Comparison of ENCODE assay signal across 15 mouse cellular contexts in genomic region chr5:36776021-36776575, GRCm38 (mm10). TPM values are rescaled to one million over a fixed set of nuclear protein-coding genes. Genes with fewer than 3 reads are reported as not detected.
DNase-seq lines count a peak whose midpoint lies in the region; ATAC-seq and TF ChIP-seq lines count a peak whose summit lies in the region.
"Had no signal": no experiment of that assay in that cellular context is flagged by ENCODE, and none has a peak within 500 bp of the region (broad histone marks: within the 10 kb centered on the region; RNA-seq: fewer than 3 reads in every experiment).

No protein-coding gene starts in this region.

- TF ChIP-seq CTCF in cerebellum, adult 2 months (IDR thresholded peaks at IDR 0.05; ENCODE audit: borderline replicate concordance, insufficient read depth, low read depth, low read length), result no peak
- TF ChIP-seq CTCF in lung, adult 2 months (IDR thresholded peaks at IDR 0.05; ENCODE audit: insufficient read depth, low read length), result no peak

- H3K36me3 ChIP-seq in heart, embryonic 14.5 days (ENCODE audit: control insufficient read depth, insufficient read depth, low read length), result no peaks in the 10 kb centered on the region
- H3K36me3 ChIP-seq in limb, embryonic 11.5 days (ENCODE audit: control insufficient read depth, insufficient read depth, low read length), result no peaks in the 10 kb centered on the region
- H3K36me3 ChIP-seq: hindbrain, embryonic 13.5 days; midbrain, embryonic 15.5 days had no signal

- H3K4me2 ChIP-seq in heart, embryonic 14.5 days (ENCODE audit: low read length), result 0 out of 2 replicates have a peak overlapping the region, but pooled peaks have one; percentile 2
- H3K4me2 ChIP-seq in limb, embryonic 11.5 days (ENCODE audit: low read depth, severe bottlenecking), result no peak overlapping the region
- H3K4me2 ChIP-seq: hindbrain, embryonic 13.5 days; midbrain, embryonic 15.5 days had no signal

- WGBS in heart, embryonic 14.5 days, result 8% methylated on average over 9 of the region's 9 CpGs
- 35% methylated on average over 9 of the region's 9 CpGs for WGBS in limb, embryonic 11.5 days
- 52% methylated on average over 9 of the region's 9 CpGs for WGBS in cerebellum, adult 2 months
- WGBS in lung, adult 2 months, result 44% methylated on average over 9 of the region's 9 CpGs

- DNase-seq in heart, adult 9 months (ENCODE audit: low spot score in 2 of 2), result no peak
- DNase-seq in adrenal gland, adult 2 months, result peak; percentile 88
- peak; percentile 64 for DNase-seq in adrenal gland, postnatal 25 days
- peak; percentile 50 for DNase-seq in limb, embryonic 11.5 days (ENCODE audit: low spot score)
- DNase-seq in cerebellum, adult 2 months, result no peak
- DNase-seq in lung, adult 2 months, result no peak
- DNase-seq: cerebellum, postnatal 25 days; gastrocnemius, postnatal 36 days; kidney, postnatal 25 days; lung, adult 18-20 months; thymus, adult 2 months had no signal

- no peak overlapping the region for H3K9ac ChIP-seq in heart, embryonic 14.5 days (ENCODE audit: low read length)
- H3K9ac ChIP-seq in limb, embryonic 11.5 days (ENCODE audit: low read length), result no peak overlapping the region
- H3K9ac ChIP-seq: hindbrain, embryonic 13.5 days; midbrain, embryonic 15.5 days had no signal

- no peak for ATAC-seq in heart, embryonic 14.5 days (ENCODE audit: insufficient number of reproducible peaks, insufficient read depth, low FRiP score, low read depth)
- ATAC-seq in limb, embryonic 11.5 days (ENCODE audit: insufficient number of reproducible peaks, low FRiP score, low TSS enrichment, low read depth), result no peak
- ATAC-seq: intestine, postnatal 0 days; midbrain, embryonic 15.5 days had no signal

- no peak for TF ChIP-seq POLR2A in cerebellum, adult 2 months (IDR thresholded peaks at IDR 0.05; ENCODE audit: borderline replicate concordance, insufficient read depth, low read length)
- no peak for TF ChIP-seq POLR2A in lung, adult 2 months (IDR thresholded peaks at IDR 0.05; ENCODE audit: borderline replicate concordance, extremely low read depth, low read depth, low read length)

- H3K9me3 ChIP-seq in heart, embryonic 14.5 days (ENCODE audit: control insufficient read depth, low read length), result 0 out of 2 replicates have a peak, but pooled peaks cover 3% of the 10 kb centered on the region
- no peaks in the 10 kb centered on the region; the same call in 1 of the 2 replicates for H3K9me3 ChIP-seq in limb, embryonic 11.5 days (ENCODE audit: control insufficient read depth, low read length)
- H3K9me3 ChIP-seq: midbrain, embryonic 15.5 days had no signal

- H3K4me1 ChIP-seq in heart, embryonic 14.5 days (ENCODE audit: control insufficient read depth in 2 of 2, insufficient read depth in 2 of 2, low read length in 2 of 2), result peaks cover 4 to 10% of the 10 kb centered on the region in 2 experiments; a peak in 2 of 4 replicates
- H3K4me1 ChIP-seq in limb, embryonic 11.5 days (ENCODE audit: control insufficient read depth, insufficient read depth, low read length), result no peaks in the 10 kb centered on the region
- H3K4me1 ChIP-seq in cerebellum, adult 2 months (ENCODE audit: control insufficient read depth, insufficient read depth, low read length), result no peaks in the 10 kb centered on the region
- no peaks in the 10 kb centered on the region for H3K4me1 ChIP-seq in lung, adult 2 months (ENCODE audit: control insufficient read depth, insufficient read depth, low read length)
- H3K4me1 ChIP-seq: hindbrain, embryonic 13.5 days; midbrain, embryonic 15.5 days had no signal

- H3K27me3 ChIP-seq in heart, embryonic 14.5 days (ENCODE audit: control insufficient read depth, insufficient read depth, low read length), result no peaks in the 10 kb centered on the region
- no peaks in the 10 kb centered on the region for H3K27me3 ChIP-seq in limb, embryonic 11.5 days (ENCODE audit: control insufficient read depth, insufficient read depth, low read length)
- H3K27me3 ChIP-seq in cerebellum, adult 2 months (ENCODE audit: control insufficient read depth, insufficient read depth, low read length), result no peaks in the 10 kb centered on the region
- H3K27me3 ChIP-seq: hindbrain, embryonic 13.5 days; midbrain, embryonic 15.5 days had no signal

- no peak overlapping the region for H3K4me3 ChIP-seq in heart, embryonic 14.5 days (ENCODE audit: control insufficient read depth in 1 of 2, insufficient read depth in 1 of 2, low read depth in 1 of 2, low read length in 2 of 2)
- H3K4me3 ChIP-seq in limb, embryonic 11.5 days (ENCODE audit: low read depth, low read length), result no peak overlapping the region
- H3K4me3 ChIP-seq in cerebellum, adult 2 months (replicated peaks; ENCODE audit: insufficient read depth, low read depth, low read length), result no peak overlapping the region
- H3K4me3 ChIP-seq in lung, adult 2 months (replicated peaks; ENCODE audit: extremely low read depth, low read depth, low read length), result no peak overlapping the region
- H3K4me3 ChIP-seq: hindbrain, embryonic 13.5 days; midbrain, embryonic 15.5 days had no signal

- no peak overlapping the region for H3K27ac ChIP-seq in heart, embryonic 14.5 days (replicated peaks in 1 of 2; ENCODE audit: control insufficient read depth in 1 of 2, insufficient read depth in 1 of 2, low read depth in 2 of 2, low read length in 2 of 2)
- no peak overlapping the region for H3K27ac ChIP-seq in limb, embryonic 11.5 days (replicated peaks; ENCODE audit: low read depth, low read length)
- no peak overlapping the region for H3K27ac ChIP-seq in cerebellum, adult 2 months (ENCODE audit: insufficient read depth, low read length)
- H3K27ac ChIP-seq: hindbrain, embryonic 13.5 days; midbrain, embryonic 15.5 days had no signal

RNA-seq across cellular contexts. Expression of gene Mrfap1, which starts 20.5 kb away (rescaled TPM):
- 390 and 410 TPM in 2 replicates for polyA plus RNA-seq in heart, embryonic 14.5 days (2014; fragmentation: Nextera tagmentation; extraction: Ambion mirVana)
- 100 to 1,000 TPM; 435 to 767 TPM for total RNA-seq in adrenal gland, adult 2 months (2021)
- polyA plus RNA-seq in adrenal gland, adult 2 months (2012; rRNA removed), result 215 and 251 TPM in 2 replicates
- 603 and 658 TPM in 2 replicates for total RNA-seq in adrenal gland, postnatal 25 days (2021)
- polyA plus RNA-seq in limb, embryonic 11.5 days (2014; fragmentation: Nextera tagmentation; extraction: Ambion mirVana), result 692 and 694 TPM in 2 replicates
- polyA plus RNA-seq in cerebellum, adult 2 months (2012; rRNA removed), result 323 and 355 TPM in 2 replicates
- 127 and 129 TPM in 2 replicates for polyA plus RNA-seq in lung, adult 2 months (2012; rRNA removed)

RNA-seq across cellular contexts. Expression of gene Bloc1s4, which starts 27.6 kb away (rescaled TPM):
- polyA plus RNA-seq in heart, embryonic 14.5 days (2014; fragmentation: Nextera tagmentation; extraction: Ambion mirVana), result 19.9 and 22.7 TPM in 2 replicates
- 10 to 100 TPM; 21.9 to 27.5 TPM for total RNA-seq in adrenal gland, adult 2 months (2021)
- 64.9 and 70.9 TPM in 2 replicates for polyA plus RNA-seq in adrenal gland, adult 2 months (2012; rRNA removed)
- total RNA-seq in adrenal gland, postnatal 25 days (2021), result 25.7 and 30.4 TPM in 2 replicates
- polyA plus RNA-seq in limb, embryonic 11.5 days (2014; fragmentation: Nextera tagmentation; extraction: Ambion mirVana), result 24.4 and 31.5 TPM in 2 replicates
- polyA plus RNA-seq in cerebellum, adult 2 months (2012; rRNA removed), result 27.0 and 27.7 TPM in 2 replicates
- polyA plus RNA-seq in lung, adult 2 months (2012; rRNA removed), result 25.7 and 33.4 TPM in 2 replicates

RNA-seq across cellular contexts. Expression of gene Man2b2, which starts 54.4 kb away (rescaled TPM):
- 15.5 and 16.8 TPM in 2 replicates for polyA plus RNA-seq in heart, embryonic 14.5 days (2014; fragmentation: Nextera tagmentation; extraction: Ambion mirVana)
- total RNA-seq in adrenal gland, adult 2 months (2021), result 10 to 100 TPM; 54.6 to 59.1 TPM
- polyA plus RNA-seq in adrenal gland, adult 2 months (2012; rRNA removed), result 143 TPM in 2 replicates
- total RNA-seq in adrenal gland, postnatal 25 days (2021), result 60.2 and 64.4 TPM in 2 replicates
- 6.1 TPM in 2 replicates for polyA plus RNA-seq in limb, embryonic 11.5 days (2014; fragmentation: Nextera tagmentation; extraction: Ambion mirVana)
- polyA plus RNA-seq in cerebellum, adult 2 months (2012; rRNA removed), result 29.2 and 30.1 TPM in 2 replicates
- 95.6 and 106 TPM in 2 replicates for polyA plus RNA-seq in lung, adult 2 months (2012; rRNA removed)

Comparison
In these comparisons a context has a peak if more than half of its experiments do, and no peak if none do; other contexts are left out.
1. DNase-seq: peak in adrenal gland, adult 2 months (single experiment), adrenal gland, postnatal 25 days (single experiment) and limb, embryonic 11.5 days (single experiment); none in heart, adult 9 months (0 of 2), cerebellum, adult 2 months (0 of 2) and lung, adult 2 months (single experiment).